Mouse (Mus musculus) regulatory T cell (primary cell): ENCODE results near the gene Brsk1.

Experiments
- in situ Hi-C: fragments of 300-600 bp; cut with MboI, MseI; formaldehyde crosslinking; loops from one replicate; pipeline ENCODE4 v1.15.1; 2025; ENCODE audit warnings: high pct_unique_total_duplicates

Gene Brsk1

DNA sequence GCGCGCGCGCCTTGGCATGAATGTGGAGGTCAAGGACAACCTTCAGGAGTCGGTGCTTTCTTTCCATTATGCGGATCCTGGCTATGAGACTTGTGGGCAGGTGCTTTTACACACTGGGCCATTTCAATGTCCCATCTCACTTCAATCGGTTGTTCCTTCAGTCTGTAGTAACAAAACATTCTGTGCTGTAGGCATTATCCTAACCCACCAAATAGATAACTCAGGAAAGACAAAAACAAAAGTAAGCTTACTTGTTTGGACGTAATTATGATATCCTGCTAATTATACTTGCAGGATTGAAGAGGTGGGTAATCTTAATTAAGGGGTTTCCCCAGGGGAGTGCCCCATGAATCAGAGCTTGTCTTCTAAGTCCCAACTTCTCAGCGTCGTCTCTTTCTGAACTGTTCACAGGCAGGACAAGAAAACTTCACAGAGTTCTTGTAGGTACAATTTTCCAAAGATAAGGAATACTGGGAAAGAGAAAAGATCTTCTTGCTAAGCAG, 48.7 kb downstream of the Brsk1 start:
- in situ Hi-C loops: no loop called here

DNA sequence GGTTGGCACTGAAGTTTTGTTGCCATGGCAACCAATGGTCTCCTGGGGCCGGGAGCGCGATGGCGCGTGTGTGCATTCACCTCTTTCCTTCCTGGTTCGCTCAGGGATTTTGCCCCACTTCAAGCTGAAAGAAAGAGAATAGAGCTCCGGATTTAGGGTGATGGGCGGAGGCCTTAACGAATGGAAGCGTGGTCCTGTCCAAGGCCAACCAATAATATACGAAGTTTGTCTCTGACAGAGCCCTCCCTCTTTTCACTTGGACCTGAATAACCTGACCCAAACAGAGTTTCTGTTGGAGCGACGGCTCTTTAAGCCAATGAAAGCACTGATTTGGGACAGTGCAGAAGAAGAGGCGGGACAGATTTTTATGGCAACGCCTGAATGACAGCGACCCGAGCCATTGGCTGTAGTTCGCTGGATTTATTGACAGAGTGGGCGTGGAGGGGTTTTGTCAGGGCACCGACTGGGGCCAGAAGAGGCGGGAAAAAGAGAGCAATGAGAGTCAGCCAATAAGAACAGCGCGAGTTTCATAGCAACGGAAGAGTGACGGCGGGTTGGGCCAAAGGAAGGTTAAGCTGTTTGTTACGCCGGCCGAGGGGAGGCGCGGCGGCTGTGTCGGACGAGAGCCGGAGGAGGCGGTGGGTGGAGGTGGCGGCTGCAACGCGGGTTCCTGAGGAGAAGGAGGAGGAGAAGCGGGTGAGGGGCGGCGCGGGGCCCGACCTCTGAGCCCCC, 49.3 kb downstream of the Brsk1 start, which contains the start of gene Kmt5c:
Gene Kmt5c, plus strand, starts transcription at position 572 of the 732 bp plus-strand sequence.
- in situ Hi-C loops: no loop called here

GRCm38 (mm10) chr7:4740309-4740727, 49.9 kb downstream of the Brsk1 start:
- in situ Hi-C loops: no loop called here

GRCm38 (mm10) chr7:4741151-4741550, 50.7 kb downstream of the Brsk1 start:
- in situ Hi-C loops: no loop called here

DNA sequence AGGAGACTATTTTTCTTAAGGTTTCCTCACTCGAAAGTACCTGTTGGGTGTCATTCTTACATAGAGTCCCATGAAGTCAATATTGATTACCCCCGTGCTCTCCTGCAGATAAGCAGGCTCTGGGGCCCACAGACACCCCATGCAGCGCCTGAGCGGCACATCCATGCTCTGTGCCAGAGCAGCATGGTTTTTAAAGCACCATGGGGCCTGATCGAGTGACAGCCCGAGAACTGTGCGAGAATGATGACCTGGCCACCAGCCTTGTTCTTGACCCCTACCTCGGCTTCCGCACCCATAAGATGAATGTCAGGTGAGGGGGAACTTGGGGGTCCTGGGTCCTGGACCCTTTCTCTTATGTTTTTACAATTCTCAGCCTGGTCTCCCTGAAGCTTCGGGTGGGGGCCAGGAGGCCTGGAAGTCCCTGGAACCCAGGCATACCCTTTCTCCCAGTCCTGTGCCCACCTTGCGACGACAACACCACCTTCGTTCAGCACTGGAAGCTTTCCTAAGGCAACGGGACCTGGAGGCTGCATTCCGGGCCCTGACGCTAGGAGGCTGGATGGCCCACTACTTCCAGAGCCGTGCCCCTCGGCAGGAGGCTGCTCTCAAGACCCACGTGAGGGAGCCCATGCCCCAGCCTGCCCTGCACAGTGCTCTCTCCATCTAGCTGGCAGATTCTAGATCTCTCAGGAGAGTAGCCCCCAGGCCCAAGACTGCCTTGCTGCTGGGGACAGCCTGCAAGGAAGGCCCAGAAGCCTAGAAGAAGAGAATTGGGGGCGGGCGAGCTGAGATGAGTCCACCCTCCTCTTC, 51.5 kb downstream of the Brsk1 start:
- in situ Hi-C loops: no loop called here

DNA sequence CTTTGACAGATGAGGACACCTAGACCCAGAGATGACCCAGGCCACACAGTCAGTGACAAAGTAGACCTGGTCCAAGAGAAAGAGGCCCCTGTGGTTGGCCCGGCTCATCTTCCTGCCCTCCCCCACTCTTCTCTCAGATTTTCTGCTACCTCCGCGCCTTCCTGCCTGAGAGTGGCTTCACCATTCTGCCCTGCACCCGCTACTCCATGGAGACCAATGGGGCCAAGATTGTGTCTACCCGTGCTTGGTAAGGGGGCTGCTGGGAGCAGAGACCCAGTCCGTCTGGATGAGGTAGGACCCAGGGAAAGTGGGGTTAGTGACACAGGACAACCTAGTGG, 52.0 kb downstream of the Brsk1 start:
- in situ Hi-C loops: no loop called here

DNA sequence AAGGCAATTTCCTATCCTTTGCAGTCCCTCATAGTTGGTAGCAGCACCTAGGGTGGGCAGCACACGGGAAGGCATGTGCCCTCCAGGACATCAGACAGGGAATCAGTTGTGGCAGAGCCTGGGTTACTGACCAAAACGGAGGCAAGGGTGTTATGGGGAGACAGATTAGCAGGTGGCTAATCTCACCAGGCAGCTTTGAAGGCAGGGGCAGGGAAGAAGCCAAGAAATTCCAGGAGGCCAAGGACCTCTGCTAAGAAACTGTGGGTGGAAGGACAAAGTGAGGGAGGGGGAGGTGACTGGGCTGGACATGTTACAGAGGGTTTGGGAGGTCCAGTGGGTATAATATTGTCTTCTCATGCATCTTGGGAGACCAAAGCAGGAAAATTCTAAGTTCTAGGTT, 53.0 kb downstream of the Brsk1 start:
- in situ Hi-C loops: no loop called here

- in situ Hi-C loops: no loop called here
Observed at GRCm38 (mm10) chr7:4744886-4745285, 54.5 kb downstream of the Brsk1 start.

- in situ Hi-C loops: no loop called here
Observed at GRCm38 (mm10) chr7:4746326-4746980, 56.0 kb downstream of the Brsk1 start.

DNA sequence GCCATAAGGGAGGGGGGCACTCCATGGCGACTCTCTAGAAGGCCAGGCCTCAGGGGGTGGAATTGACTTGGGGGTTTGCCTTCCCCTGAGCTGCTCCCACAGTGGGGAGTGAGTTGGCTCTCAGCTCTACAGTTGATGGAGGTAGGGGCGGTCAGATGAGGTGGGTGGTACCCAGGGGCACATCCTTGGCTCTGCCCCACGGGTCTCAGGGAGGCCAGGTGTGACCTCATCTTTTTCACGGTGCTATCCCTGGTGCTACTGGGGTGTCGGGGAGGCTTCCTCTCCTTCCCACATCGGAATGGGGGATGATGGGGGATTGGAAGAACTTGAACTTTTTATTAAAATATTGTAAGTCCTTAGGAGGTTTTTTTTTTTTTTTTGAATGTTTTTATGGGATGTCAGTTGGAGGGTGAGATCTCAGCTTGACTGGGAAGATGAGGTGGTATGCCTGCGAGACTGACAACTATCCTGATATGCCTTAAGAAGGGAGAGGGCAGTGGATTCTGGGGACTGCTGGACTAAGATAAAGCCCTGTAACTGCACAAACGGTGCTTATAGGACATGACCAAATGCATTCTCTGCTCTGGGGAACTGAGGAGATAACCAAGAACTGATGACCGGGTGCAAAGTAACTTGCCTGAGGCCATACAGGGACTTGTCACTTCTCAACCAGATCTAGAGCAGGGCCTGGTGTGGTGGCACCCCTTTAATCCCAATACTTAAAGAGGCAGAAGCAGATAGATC, 56.9 kb downstream of the Brsk1 start:
- in situ Hi-C loops: no loop called here

DNA sequence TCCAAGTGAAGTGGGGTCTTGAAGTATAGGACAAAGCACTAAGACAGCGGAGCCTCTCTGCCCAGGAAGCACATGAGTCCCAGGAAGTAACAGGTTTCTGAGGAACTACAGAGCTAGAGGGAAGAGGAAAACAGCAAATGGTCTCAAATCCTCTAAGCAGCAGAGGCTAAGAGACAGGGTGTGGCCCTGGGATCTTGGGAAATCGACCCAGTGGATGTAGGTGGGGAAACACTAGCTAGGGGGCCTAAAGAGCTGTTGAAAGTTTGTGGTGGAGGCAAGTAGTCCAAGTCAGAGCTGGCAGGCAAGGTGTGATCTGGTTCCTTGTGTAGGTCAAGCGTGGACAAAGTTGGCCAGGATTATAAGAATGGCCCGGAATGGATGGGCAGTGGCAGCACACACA, 57.9 kb downstream of the Brsk1 start:
- in situ Hi-C loops: no loop called here

DNA sequence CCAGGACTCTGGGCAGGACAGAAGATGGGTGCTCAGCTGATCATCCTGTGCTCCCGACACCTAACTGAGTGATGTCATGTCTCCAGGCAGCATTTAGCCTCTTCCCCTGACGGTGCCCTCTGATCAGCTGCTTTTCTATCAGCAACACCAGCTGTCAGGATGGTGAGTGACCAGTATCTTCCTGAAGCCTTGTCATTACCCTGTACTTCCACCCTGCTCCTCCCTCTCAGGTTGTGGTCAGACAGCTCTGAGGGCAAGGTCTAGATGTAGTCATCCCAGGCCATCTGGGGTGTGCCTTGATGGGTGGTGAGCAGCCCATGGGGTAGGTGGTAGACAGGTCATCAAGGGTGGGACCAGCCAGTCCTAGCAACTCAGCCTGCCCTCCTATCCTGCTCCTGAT, 58.8 kb downstream of the Brsk1 start:
- in situ Hi-C loops: no loop called here

GRCm38 (mm10) chr7:4751971-4752820, 61.8 kb downstream of the Brsk1 start:
- in situ Hi-C loops: loop anchor here (5.0 kb wide), 1 partner anchor 50 kb away; no protein-coding TSS in a partner anchor

DNA sequence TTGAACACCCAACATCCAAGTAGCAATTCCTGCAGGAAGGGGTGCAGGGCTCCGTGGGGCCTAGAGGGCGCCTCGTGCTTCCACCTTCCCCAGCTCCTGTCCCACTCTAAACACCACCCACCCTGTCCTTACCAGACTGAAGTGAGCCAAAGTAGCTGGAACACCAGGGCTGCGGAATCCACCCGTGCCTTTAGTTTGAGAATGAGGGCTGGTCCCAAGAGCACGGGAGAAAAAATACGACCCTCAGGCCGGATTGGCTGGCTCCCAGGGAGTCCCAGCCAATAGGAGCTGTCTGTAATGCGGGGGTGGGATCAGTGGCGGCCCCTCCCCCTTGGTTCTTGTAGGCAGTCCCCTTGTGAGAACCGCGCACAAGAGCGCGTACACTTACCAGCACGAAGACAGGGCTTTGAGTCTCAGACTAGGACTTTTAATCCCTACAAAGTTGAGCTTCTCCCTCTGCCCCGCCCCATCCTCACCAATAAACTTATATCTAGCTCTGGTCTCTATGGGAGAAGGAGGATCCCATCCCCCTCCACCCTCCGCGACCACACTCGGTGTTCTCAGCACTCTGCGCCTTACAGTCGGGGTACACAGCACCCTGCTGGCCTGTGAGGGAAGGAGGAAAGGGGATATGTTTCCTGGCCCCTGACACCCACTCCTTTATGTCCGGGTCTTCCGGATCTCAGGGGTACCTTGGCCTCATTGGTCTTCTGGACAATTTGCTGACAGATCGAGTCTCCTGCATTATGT, 62.6 kb downstream of the Brsk1 start, which contains the start of gene Cox6b2:
Gene Cox6b2, minus strand, starts transcription at position 274 of the 750 bp plus-strand sequence.
- in situ Hi-C loops: loop anchor here (5.0 kb wide), 1 partner anchor 51 kb away; no protein-coding TSS in a partner anchor

DNA sequence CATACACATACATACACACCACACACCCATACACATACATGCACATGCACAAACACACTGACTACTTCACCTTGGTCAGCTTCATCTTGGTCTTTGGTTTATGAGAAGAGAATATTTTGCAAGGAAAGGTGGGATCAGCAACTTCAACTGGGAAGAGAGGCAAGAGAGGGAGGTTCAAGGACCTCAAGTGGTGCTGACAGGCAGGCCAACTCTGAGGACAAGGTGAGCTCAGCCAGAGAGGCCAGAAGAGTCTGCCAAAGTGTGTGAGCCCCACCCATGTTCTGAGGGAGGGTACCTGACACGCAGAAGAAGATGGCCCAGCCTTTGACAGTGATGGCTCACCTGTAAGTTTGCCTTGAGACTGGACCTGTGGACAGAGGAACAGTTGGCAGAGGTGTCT, 69.3 kb downstream of the Brsk1 start:
- in situ Hi-C loops: no loop called here

DNA sequence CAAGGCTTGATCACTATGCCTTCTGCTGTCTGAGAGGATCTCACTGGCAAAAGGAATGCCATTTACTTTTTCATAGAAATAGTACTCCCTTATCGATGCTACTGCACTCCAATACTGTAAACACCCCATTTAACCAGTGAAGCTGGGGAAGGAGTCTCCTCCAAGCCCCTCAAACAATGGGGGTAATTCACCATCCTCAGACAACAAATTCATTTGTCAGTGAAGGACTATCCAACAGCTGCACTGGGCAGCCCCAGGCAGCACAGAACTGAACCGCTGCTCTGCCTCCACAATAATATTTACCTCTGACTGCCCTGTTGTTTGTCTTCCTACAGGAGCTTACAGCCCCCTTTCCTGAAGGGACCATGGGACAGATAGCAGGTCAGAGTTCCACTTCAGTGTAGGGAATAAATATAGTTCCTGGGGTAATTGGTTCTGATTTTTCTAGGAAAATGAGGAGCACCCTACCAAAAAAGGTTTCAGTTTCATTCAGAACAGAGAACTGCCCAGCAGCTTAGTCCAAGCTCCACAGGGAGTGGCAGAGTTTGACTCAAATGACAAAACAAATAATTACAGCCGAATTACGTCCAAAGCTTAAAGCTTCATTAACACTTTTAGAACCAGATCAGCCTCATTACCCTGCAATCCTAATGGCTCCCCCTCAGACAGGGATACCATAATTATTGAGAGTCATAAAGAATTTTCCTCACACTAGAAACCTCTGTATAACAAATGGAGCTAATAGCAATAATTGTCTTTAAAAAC, 74.7 kb downstream of the Brsk1 start:
- in situ Hi-C loops: no loop called here
